In the genomic region with DNA sequence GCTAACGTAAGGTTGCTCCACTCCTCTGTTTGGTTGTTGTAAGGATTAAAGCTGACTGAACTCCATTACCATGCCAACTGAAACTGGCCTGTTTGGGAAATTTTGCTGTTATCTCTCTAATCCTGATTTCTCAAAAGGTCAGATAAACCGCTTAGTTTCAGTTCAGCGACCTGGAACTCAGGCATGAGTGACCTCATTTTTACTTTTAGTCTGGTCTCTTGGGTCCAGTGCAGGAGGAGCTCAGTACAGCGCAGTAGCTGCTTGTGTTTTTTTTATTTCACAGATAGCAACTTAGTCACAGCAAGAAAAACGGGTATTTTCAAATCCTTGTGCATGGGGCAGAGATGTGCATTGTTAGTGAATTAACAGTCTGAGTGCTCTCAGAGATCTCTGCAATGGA, we compare ENCODE assay signal across 19 mouse cellular contexts. TPM values are rescaled to one million over a fixed set of nuclear protein-coding genes. Genes with fewer than 3 reads are reported as not detected.
A peak's percentile ranks its signal among the peaks of the same experiment; 100 is the strongest.
DNase-seq lines count a peak whose midpoint lies in the region; ATAC-seq and TF ChIP-seq lines count a peak whose summit lies in the region.
"Had no signal": no experiment of that assay in that cellular context is flagged by ENCODE, and none has a peak within 500 bp of the region (broad histone marks: within the 10 kb centered on the region; RNA-seq: fewer than 3 reads in every experiment).

No protein-coding gene starts in this region.

- no peak overlapping the region for H3K9ac ChIP-seq in midbrain, embryonic 11.5 days (ENCODE audit: low read length)
- H3K9ac ChIP-seq in midbrain, postnatal 0 days (replicated peaks; ENCODE audit: low read length, poor library complexity, severe bottlenecking) = no peak overlapping the region
- H3K9ac ChIP-seq: embryonic facial prominence, embryonic 13.5 days; forebrain, embryonic 12.5 days; heart, embryonic 12.5 days; hindbrain, embryonic 14.5 days had no signal

- CTCF ChIA-PET in Patski (lab: Charles Lee) = interaction anchor here (0.7 to 1.6 kb wide), 4 partner anchors 8 to 76 kb away, joined by 3 to 4 read pairs (median 4); no protein-coding TSS in a partner anchor

- H3K9me3 ChIP-seq in midbrain, embryonic 11.5 days (ENCODE audit: control insufficient read depth, low read length) = no peaks in the 10 kb centered on the region
- no peaks in the 10 kb centered on the region for H3K9me3 ChIP-seq in midbrain, postnatal 0 days (ENCODE audit: low read length)
- H3K9me3 ChIP-seq: embryonic facial prominence, embryonic 13.5 days; forebrain, embryonic 12.5 days; heart, embryonic 12.5 days; hindbrain, embryonic 10.5 days had no signal

- 13% methylated on average over 5 of the region's 5 CpGs for WGBS in midbrain, embryonic 11.5 days
- WGBS in midbrain, postnatal 0 days = 19% methylated on average over 5 of the region's 5 CpGs

- in situ Hi-C loops in Patski (cut with MboI; ENCODE audit: low pct_unique_long_range_greater_than_20kb) = no loop called here

- ATAC-seq in midbrain, embryonic 11.5 days (ENCODE audit: low FRiP score) = 0 out of 2 replicates have a peak, but pooled peaks have one; percentile 12
- no peak for ATAC-seq in midbrain, postnatal 0 days (ENCODE audit: low FRiP score)
- ATAC-seq in Patski = peak; percentile 63
- ATAC-seq: forebrain, embryonic 16.5 days had no signal

- DNase-seq in heart, adult 11 months = peak; percentile 29
- DNase-seq in heart, adult 9 months (ENCODE audit: low spot score in 2 of 2) = no peak
- DNase-seq in midbrain, embryonic 11.5 days (ENCODE audit: low spot score, missing footprints) = peak; percentile 90
- DNase-seq in midbrain, postnatal 0 days (ENCODE audit: low spot score) = no peak
- DNase-seq in Patski (ENCODE audit: low read depth, low spot score) = no peak
- no peak for DNase-seq in cerebellum, postnatal 4 days (ENCODE audit: low spot score in 2 of 2)
- DNase-seq in spleen, postnatal 10 days (ENCODE audit: low spot score in 2 of 2) = no peak
- DNase-seq: adrenal gland, postnatal 25 days; cerebellum, adult 11 months; cerebellum, adult 8-10 months; cerebellum, postnatal 14 days; gastrocnemius, postnatal 10 days; heart, adult 2 months had no signal

- no peak overlapping the region for H3K4me3 ChIP-seq in midbrain, embryonic 11.5 days (ENCODE audit: low read depth, low read length)
- H3K4me3 ChIP-seq in midbrain, postnatal 0 days (ENCODE audit: low read depth, low read length) = no peak overlapping the region
- H3K4me3 ChIP-seq: embryonic facial prominence, embryonic 13.5 days; forebrain, embryonic 12.5 days; heart, adult 2 months; heart, embryonic 12.5 days; hindbrain, embryonic 10.5 days had no signal

- no peak for TF ChIP-seq CTCF in midbrain, postnatal 0 days (IDR thresholded peaks at IDR 0.05)
- no peak for TF ChIP-seq CTCF in Patski (IDR thresholded peaks at IDR 0.05)

- no peak overlapping the region for H3K4me2 ChIP-seq in midbrain, embryonic 11.5 days
- no peak overlapping the region for H3K4me2 ChIP-seq in midbrain, postnatal 0 days (ENCODE audit: low read depth, low read length, poor library complexity, severe bottlenecking)
- H3K4me2 ChIP-seq: embryonic facial prominence, embryonic 13.5 days; forebrain, embryonic 12.5 days; heart, embryonic 12.5 days; hindbrain, embryonic 14.5 days had no signal

- POLR2A ChIA-PET in Patski (lab: Charles Lee) = no interaction called here

- peaks cover 11% of the 10 kb centered on the region for H3K27me3 ChIP-seq in midbrain, embryonic 11.5 days (ENCODE audit: control insufficient read depth, insufficient read depth, low read length)
- H3K27me3 ChIP-seq in midbrain, postnatal 0 days (ENCODE audit: insufficient read depth, low read length) = no peaks in the 10 kb centered on the region
- H3K27me3 ChIP-seq in Patski = no peaks in the 10 kb centered on the region
- H3K27me3 ChIP-seq: embryonic facial prominence, embryonic 13.5 days; heart, embryonic 12.5 days had no signal

- no peak overlapping the region for H3K27ac ChIP-seq in midbrain, embryonic 11.5 days (ENCODE audit: low read depth, low read length)
- H3K27ac ChIP-seq in midbrain, postnatal 0 days (ENCODE audit: low read depth, low read length) = no peak overlapping the region
- H3K27ac ChIP-seq: embryonic facial prominence, embryonic 13.5 days; forebrain, embryonic 12.5 days; heart, adult 2 months; hindbrain, embryonic 10.5 days; hindbrain, embryonic 14.5 days had no signal

- peaks cover 5% of the 10 kb centered on the region; the same call in 1 of the 2 replicates for H3K4me1 ChIP-seq in midbrain, embryonic 11.5 days (ENCODE audit: control insufficient read depth, insufficient read depth, low read length)
- no peaks in the 10 kb centered on the region for H3K4me1 ChIP-seq in midbrain, postnatal 0 days (ENCODE audit: insufficient read depth, low read length)
- H3K4me1 ChIP-seq: heart, embryonic 12.5 days had no signal

- no peaks in the 10 kb centered on the region for H3K36me3 ChIP-seq in midbrain, embryonic 11.5 days (ENCODE audit: control insufficient read depth, insufficient read depth, low read length)
- H3K36me3 ChIP-seq in midbrain, postnatal 0 days (ENCODE audit: insufficient read depth, low read length) = no peaks in the 10 kb centered on the region
- H3K36me3 ChIP-seq: embryonic facial prominence, embryonic 13.5 days; forebrain, embryonic 12.5 days; heart, embryonic 12.5 days; hindbrain, embryonic 10.5 days had no signal

RNA-seq across cellular contexts. Expression of a gene that starts 31.9 kb away (rescaled TPM):
- 32.5 and 36.2 TPM in 2 replicates for polyA plus RNA-seq in midbrain, embryonic 11.5 days (2014; fragmentation: Nextera tagmentation; extraction: Ambion mirVana)
- 213 and 251 TPM in 2 replicates for total RNA-seq in midbrain, postnatal 0 days (2014; rRNA removed)
- polyA plus RNA-seq in midbrain, postnatal 0 days (2015; fragmentation: Nextera tagmentation; extraction: Ambion mirVana) = 19.0 and 23.3 TPM in 2 replicates
- polyA plus RNA-seq in Patski (2021) = 103 TPM

Comparison
In these comparisons a context has a peak if more than half of its experiments do, and no peak if none do; other contexts are left out.
1. DNase-seq: peak in heart, adult 11 months (single experiment) and midbrain, embryonic 11.5 days (single experiment); none in heart, adult 9 months (0 of 2), midbrain, postnatal 0 days (single experiment), Patski (single experiment), cerebellum, postnatal 4 days (0 of 2) and spleen, postnatal 10 days (0 of 2).